Mouse (Mus musculus) midbrain, embryonic 11.5 days (tissue): ENCODE data around the gene Ank3. TPM values are rescaled to one million over a fixed set of nuclear protein-coding genes. Genes with fewer than 3 reads are reported as not detected.

Source experiments
- polyA plus RNA-seq: library from polyadenylated mRNA; unstranded; fragments of >200 nt; fragmentation: Nextera tagmentation; extraction: Ambion mirVana; gene quantifications from 2 replicates; pipeline ENCODE4 v1.2.1, GENCODE M21; 2014

Ank3 gene
- polyA plus RNA-seq, 1 experiment from 2014 or later, result 58.8 TPM

Other genes starting within 250 kb of the Ank3 start
- gene Rhobtb1, start 247.3 kb upstream of the Ank3 start, polyA plus RNA-seq, result 14.2 TPM in 2 replicates
- 0.82 and 0.91 TPM in 2 replicates for gene A930033H14Rik, start 185.7 kb upstream of the Ank3 start, polyA plus RNA-seq
- 408 and 424 TPM in 2 replicates for gene Cdk1, start 45.8 kb upstream of the Ank3 start, polyA plus RNA-seq